Mouse (Mus musculus): ENCODE measurements at regions not wholly inside any gene's neighbourhood (a gene's known extent, or its start where the extent isn't known, plus 50 kb on each side); places are given as distances from the start of the nearest gene placed in this dataset.

DNA sequence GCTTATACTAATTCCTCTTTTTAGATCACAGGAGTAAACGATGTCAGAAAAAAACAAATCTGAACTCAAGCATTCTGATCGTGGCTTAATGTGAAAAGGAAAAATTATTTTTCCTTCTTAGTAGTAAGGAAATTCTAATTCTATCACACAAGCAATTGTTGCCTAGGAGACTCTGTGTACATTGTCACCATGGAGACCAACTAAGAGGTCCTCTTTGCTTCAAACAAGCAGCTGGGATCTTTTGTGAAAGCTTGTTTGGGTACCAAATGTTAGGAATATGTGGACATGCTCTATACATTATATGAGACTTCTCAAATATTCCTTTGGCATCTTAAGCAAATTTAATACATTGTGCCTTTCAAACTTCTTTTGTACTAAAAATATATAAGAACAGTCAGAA is 345.9 kb upstream of the Atp10a start:
- no peak for ATAC-seq (ENCODE audit: extremely low read depth, insufficient number of reproducible peaks, low FRiP score, low TSS enrichment)
- no peak overlapping the region for H3K4me2 ChIP-seq
- no peaks in the 10 kb centered on the region for H3K9me3 ChIP-seq
- H3K4me3 ChIP-seq = no peak overlapping the region
- H3K4me1 ChIP-seq = no peaks in the 10 kb centered on the region
- H3K9ac ChIP-seq = no peak overlapping the region
- WGBS = 67% methylated on average over 2 of the region's 2 CpGs
- no peak overlapping the region for H3K27ac ChIP-seq (replicated peaks)
- H3K36me3 ChIP-seq = no peaks in the 10 kb centered on the region
- no peaks in the 10 kb centered on the region for H3K27me3 ChIP-seq (replicated peaks)

GRCm38 (mm10) chr7:58322381-58322780 is 333.6 kb upstream of the Atp10a start:
- WGBS = 15% methylated on average over 1 of the region's 1 CpGs
- no peak for ATAC-seq (ENCODE audit: extremely low read depth, insufficient number of reproducible peaks, low FRiP score, low TSS enrichment)
- H3K9me3 ChIP-seq = no peaks in the 10 kb centered on the region
- H3K9ac ChIP-seq = no peak overlapping the region
- no peaks in the 10 kb centered on the region for H3K27me3 ChIP-seq (replicated peaks)
- H3K4me2 ChIP-seq = no peak overlapping the region
- no peaks in the 10 kb centered on the region for H3K36me3 ChIP-seq
- H3K4me3 ChIP-seq = no peak overlapping the region
- no peaks in the 10 kb centered on the region for H3K4me1 ChIP-seq
- no peak overlapping the region for H3K27ac ChIP-seq (replicated peaks)

GRCm38 (mm10) chr7:58367384-58367783 is 288.6 kb upstream of the Atp10a start:
- H3K4me2 ChIP-seq = no peak overlapping the region
- 67% methylated on average over 1 of the region's 1 CpGs for WGBS
- no peaks in the 10 kb centered on the region for H3K9me3 ChIP-seq
- ATAC-seq (ENCODE audit: extremely low read depth, insufficient number of reproducible peaks, low FRiP score, low TSS enrichment) = no peak
- no peak overlapping the region for H3K27ac ChIP-seq (replicated peaks)
- no peak overlapping the region for H3K4me3 ChIP-seq
- H3K4me1 ChIP-seq = no peaks in the 10 kb centered on the region
- H3K27me3 ChIP-seq (replicated peaks) = no peaks in the 10 kb centered on the region
- H3K36me3 ChIP-seq = no peaks in the 10 kb centered on the region
- H3K9ac ChIP-seq = no peak overlapping the region

DNA sequence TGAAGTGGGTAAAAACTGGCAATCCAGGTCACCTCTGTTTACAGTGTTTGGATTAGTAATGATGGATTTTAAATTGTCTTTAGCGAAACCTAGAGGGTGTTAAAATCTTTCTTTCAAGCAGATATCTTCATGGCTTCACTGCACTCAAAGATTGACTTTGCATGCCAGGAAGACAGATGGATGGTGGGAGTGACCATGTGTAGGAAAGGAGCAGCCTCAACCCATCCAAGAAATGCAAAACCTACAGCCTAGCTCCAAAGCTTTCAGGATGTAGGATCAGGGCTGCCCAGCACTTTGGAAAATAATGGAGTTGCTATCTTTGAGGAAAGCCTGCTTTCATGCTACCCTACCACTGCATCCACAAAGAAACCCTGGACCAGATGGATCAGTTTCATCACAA is 272.6 kb upstream of the Atp10a start:
- H3K9ac ChIP-seq = no peak overlapping the region
- 55% methylated on average over 1 of the region's 1 CpGs for WGBS
- ATAC-seq (ENCODE audit: extremely low read depth, insufficient number of reproducible peaks, low FRiP score, low TSS enrichment) = no peak
- no peak overlapping the region for H3K4me2 ChIP-seq
- H3K27me3 ChIP-seq (replicated peaks) = no peaks in the 10 kb centered on the region
- no peaks in the 10 kb centered on the region for H3K36me3 ChIP-seq
- H3K9me3 ChIP-seq = no peaks in the 10 kb centered on the region
- H3K4me1 ChIP-seq = no peaks in the 10 kb centered on the region
- no peak overlapping the region for H3K27ac ChIP-seq (replicated peaks)
- no peak overlapping the region for H3K4me3 ChIP-seq

DNA sequence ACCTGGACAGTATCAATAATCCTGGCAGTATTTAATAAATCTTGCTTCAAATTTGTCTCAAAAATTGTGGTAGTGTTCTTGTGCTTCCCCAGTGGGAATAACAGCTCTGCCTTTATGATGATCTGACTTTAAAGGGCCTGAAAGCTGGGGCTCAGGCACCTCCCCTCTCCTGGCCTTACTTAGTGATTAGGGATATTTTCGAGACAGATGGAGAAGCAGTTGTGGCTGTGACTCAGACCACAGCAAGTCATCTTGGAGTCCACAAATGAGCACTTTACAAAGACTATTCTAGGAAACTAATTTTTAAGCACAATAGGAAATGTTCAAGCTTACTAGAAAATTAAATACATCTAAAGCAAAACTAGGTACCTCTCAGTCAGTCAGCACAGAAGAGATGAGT is 267.6 kb upstream of the Atp10a start:
- Histone ChIP-seq H3K4me1 (no peaks in the 10 kb centered on the region), H3K4me2 (no peak overlapping the region), H3K9ac (no peak overlapping the region), H3K27ac (replicated peaks) (no peak overlapping the region), H3K36me3 (no peaks in the 10 kb centered on the region), H3K27me3 (replicated peaks) (no peaks in the 10 kb centered on the region), H3K4me3 (no peak overlapping the region), H3K9me3 (no peaks in the 10 kb centered on the region)
- 45% methylated on average over 1 of the region's 1 CpGs for WGBS
- ATAC-seq (ENCODE audit: extremely low read depth, insufficient number of reproducible peaks, low FRiP score, low TSS enrichment) = no peak

DNA sequence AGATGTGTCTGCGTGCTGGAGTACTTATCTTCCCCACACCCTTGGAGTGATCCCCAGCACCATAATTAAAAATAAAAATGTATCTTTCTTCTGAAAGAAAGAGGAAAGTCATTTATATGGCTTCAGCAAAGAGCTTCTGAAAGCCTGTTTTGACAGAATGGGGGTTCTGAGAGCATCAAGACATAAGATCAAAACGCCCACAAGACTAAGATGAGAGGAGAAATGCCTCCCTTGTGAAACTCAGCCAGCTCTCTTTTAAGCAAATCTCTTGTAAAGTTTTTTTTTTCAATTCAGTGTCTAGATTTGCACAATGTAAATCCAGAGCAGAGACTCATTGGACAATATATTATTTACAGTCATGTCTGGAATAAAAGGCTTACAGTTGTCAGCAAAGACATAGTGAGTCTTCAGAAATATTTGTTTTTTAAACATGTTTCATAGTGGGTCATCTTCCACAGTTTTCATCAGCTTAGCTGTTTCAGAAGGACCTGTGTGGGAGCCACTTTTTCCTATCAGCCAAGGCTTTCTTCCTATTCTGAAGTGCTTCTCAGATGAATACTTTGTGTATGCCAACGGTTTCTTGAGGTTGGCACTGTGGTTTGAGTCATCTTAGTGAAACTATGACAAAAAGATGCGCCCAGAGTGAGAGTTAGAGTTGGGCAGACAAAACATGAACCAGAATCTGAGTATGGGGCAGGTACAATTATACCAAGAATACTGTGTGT is 263.4 kb upstream of the Atp10a start:
- H3K4me3 ChIP-seq = no peak overlapping the region
- ATAC-seq (ENCODE audit: extremely low read depth, insufficient number of reproducible peaks, low FRiP score, low TSS enrichment) = no peak
- H3K4me1 ChIP-seq = peaks cover 2% of the 10 kb centered on the region
- no peak overlapping the region for H3K9ac ChIP-seq
- H3K4me2 ChIP-seq = no peak overlapping the region
- H3K27ac ChIP-seq (replicated peaks) = no peak overlapping the region
- no peaks in the 10 kb centered on the region for H3K9me3 ChIP-seq
- H3K27me3 ChIP-seq (replicated peaks) = no peaks in the 10 kb centered on the region
- WGBS = 67% methylated on average over 4 of the region's 4 CpGs
- H3K36me3 ChIP-seq = no peaks in the 10 kb centered on the region

DNA sequence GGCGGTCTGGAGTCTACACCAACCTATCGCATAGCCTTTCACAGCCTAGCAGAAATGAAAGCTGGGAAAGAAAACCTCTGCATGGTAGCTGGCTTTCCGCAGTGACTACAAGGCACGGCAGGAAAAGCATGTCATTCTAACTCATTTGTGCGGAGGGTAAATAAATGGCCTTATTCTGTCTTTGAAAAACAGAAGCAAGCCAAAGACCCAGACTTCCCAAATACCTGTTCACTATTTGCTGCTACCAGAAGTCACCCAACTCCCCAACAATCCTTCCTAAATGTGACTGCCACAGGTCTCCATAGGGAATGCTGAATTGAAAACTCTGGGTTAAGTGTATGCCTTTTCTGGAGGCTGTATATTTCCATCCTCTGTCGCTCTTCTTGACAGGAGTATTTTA is 258.0 kb upstream of the Atp10a start:
- peak overlapping the region; percentile 71 for H3K4me3 ChIP-seq
- no peaks in the 10 kb centered on the region for H3K9me3 ChIP-seq
- no peaks in the 10 kb centered on the region for H3K36me3 ChIP-seq
- H3K27me3 ChIP-seq (replicated peaks) = no peaks in the 10 kb centered on the region
- 31% methylated on average over 6 of the region's 6 CpGs for WGBS
- ATAC-seq (ENCODE audit: extremely low read depth, insufficient number of reproducible peaks, low FRiP score, low TSS enrichment) = no peak
- peak overlapping the region; percentile 76 for H3K4me2 ChIP-seq
- peak overlapping the region; percentile 82 for H3K9ac ChIP-seq
- peaks cover 19% of the 10 kb centered on the region for H3K4me1 ChIP-seq
- H3K27ac ChIP-seq (replicated peaks) = peak overlapping the region; percentile 96

DNA sequence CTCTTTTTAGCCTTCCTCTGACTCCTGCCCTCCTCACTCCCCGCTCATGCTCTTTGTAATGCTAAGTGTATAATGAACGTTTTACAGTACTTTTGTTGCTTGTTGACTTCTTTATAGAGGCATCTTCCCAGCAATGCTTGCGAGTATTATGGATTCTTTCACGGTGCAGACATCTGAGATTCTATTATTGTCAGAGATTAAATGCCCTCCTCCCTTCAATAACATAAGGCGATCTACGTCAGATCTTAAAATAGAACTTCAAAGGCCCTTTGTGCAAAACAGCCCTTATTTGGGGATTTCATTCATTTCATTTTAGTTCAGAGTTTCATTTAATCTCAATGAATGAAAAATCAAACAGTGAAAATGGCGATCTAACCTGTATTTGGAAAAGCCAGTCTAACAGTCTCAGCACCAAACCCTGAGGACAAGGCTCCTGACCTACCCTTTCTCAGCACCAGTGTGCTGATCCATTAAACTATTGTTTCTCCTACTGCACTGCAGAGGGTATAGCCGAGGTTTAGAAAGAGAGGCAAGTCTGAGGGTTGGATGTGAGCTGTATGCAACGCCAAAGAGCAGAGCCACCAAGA is 257.3 kb upstream of the Atp10a start:
- H3K36me3 ChIP-seq = no peaks in the 10 kb centered on the region

DNA sequence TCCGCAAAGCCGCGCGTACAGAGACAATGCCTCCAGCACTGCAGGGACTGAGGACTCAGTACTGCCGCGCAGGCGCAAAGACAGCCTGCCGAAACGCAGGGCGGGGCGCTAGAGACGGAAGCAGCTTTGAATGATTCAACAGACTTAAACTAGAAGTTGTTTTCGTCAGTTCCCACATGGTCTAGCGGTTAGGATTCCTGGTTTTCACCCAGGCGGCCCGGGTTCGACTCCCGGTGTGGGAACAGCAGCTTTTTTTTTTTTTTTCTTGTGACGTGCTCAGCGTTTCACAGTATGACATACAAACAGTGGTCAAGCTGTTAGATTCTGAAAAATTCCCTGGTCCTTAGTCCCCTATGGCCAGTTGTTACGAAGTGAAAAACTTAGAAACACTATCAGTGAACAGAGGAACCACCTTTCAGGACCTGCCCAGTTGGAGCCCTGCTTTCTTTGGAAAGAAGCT is 256.8 kb upstream of the Atp10a start:
- no peaks in the 10 kb centered on the region for H3K36me3 ChIP-seq
- no peaks in the 10 kb centered on the region for H3K9me3 ChIP-seq
- H3K27me3 ChIP-seq (replicated peaks) = no peaks in the 10 kb centered on the region
- H3K4me2 ChIP-seq = peak overlapping the region; percentile 76
- peak overlapping the region; percentile 96 for H3K27ac ChIP-seq (replicated peaks)
- WGBS = under 1% methylated on average over 21 of the region's 21 CpGs
- peak overlapping the region; percentile 71 for H3K4me3 ChIP-seq
- H3K4me1 ChIP-seq = peaks cover 19% of the 10 kb centered on the region
- H3K9ac ChIP-seq = peak overlapping the region; percentile 82
- peak; percentile 95 for ATAC-seq (ENCODE audit: extremely low read depth, insufficient number of reproducible peaks, low FRiP score, low TSS enrichment)

More for the DNA sequence above, 257.3 kb upstream of the Atp10a start:
- Histone ChIP-seq H3K27ac (replicated peaks) (peak overlapping the region; percentile 96), H3K4me3 (peak overlapping the region; percentile 71), H3K9me3 (no peaks in the 10 kb centered on the region), H3K9ac (peak overlapping the region; percentile 82), H3K4me2 (peak overlapping the region; percentile 76), H3K27me3 (replicated peaks) (no peaks in the 10 kb centered on the region), H3K4me1 (peaks cover 19% of the 10 kb centered on the region)
- 4% methylated on average over 9 of the region's 9 CpGs for WGBS
- ATAC-seq (ENCODE audit: extremely low read depth, insufficient number of reproducible peaks, low FRiP score, low TSS enrichment) = no peak

- no peaks in the 10 kb centered on the region for H3K36me3 ChIP-seq
Measured at GRCm38 (mm10) chr7:58399651-58400050, 256.3 kb upstream of the Atp10a start.

DNA sequence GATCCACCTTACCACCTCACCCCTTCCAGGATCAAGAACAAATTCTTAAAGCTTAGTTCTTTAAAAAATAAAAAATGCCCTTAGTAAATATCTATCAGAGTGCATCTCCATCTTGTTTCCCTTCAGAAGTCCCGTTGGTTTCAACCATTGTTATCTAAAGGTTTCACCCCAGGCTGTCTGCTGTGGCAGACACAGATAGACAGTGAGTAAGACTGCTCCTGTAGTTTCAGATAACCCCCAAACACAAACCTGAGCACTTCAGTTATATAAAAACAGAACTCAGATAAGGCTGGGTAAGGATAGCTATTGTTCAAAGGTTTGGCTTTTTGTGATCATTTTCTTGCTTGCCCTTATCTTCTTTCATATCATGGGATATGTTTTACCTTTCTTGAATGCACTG is 255.4 kb upstream of the Atp10a start:
- no peak overlapping the region for H3K9ac ChIP-seq
- peaks cover 19% of the 10 kb centered on the region for H3K4me1 ChIP-seq
- H3K27ac ChIP-seq (replicated peaks) = no peak overlapping the region
- 5% methylated on average over 1 of the region's 1 CpGs for WGBS
- ATAC-seq (ENCODE audit: extremely low read depth, insufficient number of reproducible peaks, low FRiP score, low TSS enrichment) = no peak
- no peaks in the 10 kb centered on the region for H3K27me3 ChIP-seq (replicated peaks)
- no peaks in the 10 kb centered on the region for H3K36me3 ChIP-seq
- H3K9me3 ChIP-seq = no peaks in the 10 kb centered on the region
- H3K4me2 ChIP-seq = no peak overlapping the region
- no peak overlapping the region for H3K4me3 ChIP-seq

More at GRCm38 (mm10) chr7:58399651-58400050, 256.3 kb upstream of the Atp10a start:
- peak overlapping the region; percentile 71 for H3K4me3 ChIP-seq
- WGBS = 55% methylated on average over 5 of the region's 5 CpGs
- H3K9me3 ChIP-seq = no peaks in the 10 kb centered on the region
- peaks cover 19% of the 10 kb centered on the region for H3K4me1 ChIP-seq
- H3K27ac ChIP-seq (replicated peaks) = peak overlapping the region; percentile 53; the same call in 1 of the 2 replicates
- H3K27me3 ChIP-seq (replicated peaks) = no peaks in the 10 kb centered on the region
- ATAC-seq (ENCODE audit: extremely low read depth, insufficient number of reproducible peaks, low FRiP score, low TSS enrichment) = no peak
- H3K4me2 ChIP-seq = peak overlapping the region; percentile 76
- H3K9ac ChIP-seq = peak overlapping the region; percentile 77
